Mouse (Mus musculus): ENCODE data around the gene Cep89. TPM values are rescaled to one million over a fixed set of nuclear protein-coding genes. Genes with fewer than 3 reads are reported as not detected.
A peak's percentile ranks its signal among the peaks of the same experiment; 100 is the strongest.

Gene Cep89
- polyA plus RNA-seq (2014; fragmentation: Nextera tagmentation; extraction: Ambion mirVana): 42.9 and 46.6 TPM in 2 replicates

DNA sequence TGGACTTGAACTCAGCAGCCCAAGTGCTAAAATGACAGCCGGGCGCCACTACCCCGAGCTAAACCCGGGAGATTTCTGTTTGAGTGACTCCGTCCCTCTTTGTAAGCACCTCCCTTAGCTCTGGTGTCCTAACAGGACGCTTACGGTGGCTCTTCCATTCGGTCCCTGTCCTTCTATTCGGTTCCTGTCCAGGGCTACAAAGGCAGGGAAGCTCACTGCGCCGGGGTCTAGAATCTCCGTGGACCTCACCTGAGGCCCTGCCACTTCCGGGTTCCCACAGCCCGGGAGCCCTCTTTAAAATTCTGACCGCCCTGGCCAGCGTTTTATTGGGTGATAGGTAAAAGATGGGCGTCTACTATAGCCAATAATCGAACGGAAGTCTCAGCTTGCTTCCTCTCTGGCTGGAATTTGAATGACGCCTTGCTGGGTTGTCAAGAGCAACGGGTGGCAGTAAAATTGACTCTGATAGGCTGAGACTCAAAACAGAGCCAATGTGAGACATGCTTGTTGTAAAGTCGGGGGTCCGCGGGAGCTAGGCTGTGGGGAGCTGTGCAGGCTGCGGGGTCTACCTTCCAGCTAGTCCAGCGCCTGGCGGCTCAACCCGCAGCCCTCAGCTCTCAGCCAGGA is at the start of gene Cep89, which contains the start of gene Faap24:
Gene Cep89 (plus strand): TSS at position 494 of the 627 bp plus-strand sequence.
Gene Faap24 (minus strand): TSS at position 295 of the 627 bp plus-strand sequence.
- DNase-seq (ENCODE audit: low spot score, missing footprints) (peak; percentile 100), ATAC-seq (ENCODE audit: low FRiP score) (peak; percentile 99)
- under 1% methylated on average over 28 of the region's 28 CpGs for WGBS
- peaks cover 16% of the 10 kb centered on the region for H3K4me1 ChIP-seq (ENCODE audit: control insufficient read depth, insufficient read depth, low read length)
- no peaks in the 10 kb centered on the region for H3K9me3 ChIP-seq (ENCODE audit: control insufficient read depth, low read length)
- H3K9ac ChIP-seq (ENCODE audit: low read length): peak within 1 kb of the TSS; percentile 67
- no peak within 1 kb of the TSS for H3K27ac ChIP-seq (ENCODE audit: low read depth, low read length)
- H3K36me3 ChIP-seq (ENCODE audit: control insufficient read depth, insufficient read depth, low read length): peaks cover 13% of the 10 kb centered on the region
- no peaks in the 10 kb centered on the region for H3K27me3 ChIP-seq (ENCODE audit: control insufficient read depth, insufficient read depth, low read length)
- peak within 1 kb of the TSS; percentile 84 for H3K4me2 ChIP-seq
- H3K4me3 ChIP-seq (ENCODE audit: low read depth, low read length): peak within 1 kb of the TSS; percentile 74

DNA sequence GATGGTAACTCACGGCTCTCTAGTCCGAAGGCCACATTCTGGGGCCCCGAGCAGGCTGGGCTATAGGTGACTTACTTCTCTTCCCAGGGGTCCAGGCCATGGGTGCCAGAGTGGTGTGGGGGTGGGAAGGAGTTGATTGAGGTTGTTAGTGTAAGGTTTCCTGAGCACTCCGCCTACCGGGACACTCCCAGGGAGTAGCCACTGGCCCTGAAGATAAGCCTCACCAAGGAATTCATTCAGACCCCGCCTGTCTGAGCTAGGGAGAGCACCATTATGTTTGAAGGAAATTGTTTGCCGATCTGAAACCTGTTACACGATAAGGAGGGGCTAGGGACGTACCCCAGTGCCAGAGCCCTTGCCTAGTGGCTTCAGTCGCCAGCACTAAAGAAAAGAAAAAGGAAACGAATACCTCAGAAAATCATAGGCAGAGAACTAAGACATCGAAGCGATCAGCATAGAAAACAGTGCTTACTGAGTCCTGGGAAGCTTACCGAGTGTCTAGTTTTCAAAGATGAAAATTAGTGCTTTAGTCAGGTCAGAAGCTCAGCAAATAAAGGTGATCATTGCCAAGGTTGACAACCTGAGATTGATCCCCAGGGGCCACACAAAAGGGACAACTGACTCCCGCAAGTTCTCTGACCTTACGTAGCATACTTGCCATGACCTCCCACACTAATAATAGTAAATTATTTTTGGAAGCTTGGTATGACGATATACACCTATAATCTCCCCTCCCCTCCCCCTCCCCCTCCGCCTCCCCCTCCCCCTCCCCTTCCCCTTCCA is 48.7 kb upstream of the Cep89 start:
- no peak overlapping the region for H3K4me2 ChIP-seq
- DNase-seq (ENCODE audit: low spot score, missing footprints) (no peak), ATAC-seq (ENCODE audit: low FRiP score) (no peak)
- no peak overlapping the region for H3K27ac ChIP-seq (ENCODE audit: low read depth, low read length)
- H3K4me1 ChIP-seq (ENCODE audit: control insufficient read depth, insufficient read depth, low read length): no peaks in the 10 kb centered on the region
- WGBS: 81% methylated on average over 17 of the region's 18 CpGs
- H3K4me3 ChIP-seq (ENCODE audit: low read depth, low read length): no peak overlapping the region
- H3K9ac ChIP-seq (ENCODE audit: low read length): no peak overlapping the region
- H3K9me3 ChIP-seq (ENCODE audit: control insufficient read depth, low read length): no peaks in the 10 kb centered on the region
- no peaks in the 10 kb centered on the region for H3K36me3 ChIP-seq (ENCODE audit: control insufficient read depth, insufficient read depth, low read length)
- no peaks in the 10 kb centered on the region for H3K27me3 ChIP-seq (ENCODE audit: control insufficient read depth, insufficient read depth, low read length)

DNA sequence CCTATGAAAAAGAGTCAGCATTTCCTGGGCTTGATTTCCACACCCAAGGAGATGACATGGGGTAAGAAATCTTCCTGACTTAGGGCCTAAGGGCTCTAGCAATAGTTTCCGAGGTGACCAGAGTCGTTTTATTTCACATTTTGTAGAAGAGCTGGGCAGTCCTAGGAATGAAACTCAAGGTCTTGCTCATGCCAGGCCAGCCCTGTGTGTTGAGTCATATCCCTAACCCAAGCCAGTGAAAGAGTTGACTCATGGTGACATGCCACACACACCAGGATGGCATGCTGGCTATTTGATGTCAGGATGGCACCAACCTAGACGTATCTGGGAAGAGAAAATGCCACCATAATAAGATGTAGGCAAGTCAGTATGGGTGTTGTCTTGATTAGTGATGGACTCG is 47.8 kb upstream of the Cep89 start:
- Histone ChIP-seq H3K9ac (ENCODE audit: low read length) (no peak overlapping the region), H3K27ac (ENCODE audit: low read depth, low read length) (no peak overlapping the region), H3K4me3 (ENCODE audit: low read depth, low read length) (no peak overlapping the region), H3K9me3 (ENCODE audit: control insufficient read depth, low read length) (no peaks in the 10 kb centered on the region), H3K36me3 (ENCODE audit: control insufficient read depth, insufficient read depth, low read length) (no peaks in the 10 kb centered on the region), H3K4me1 (ENCODE audit: control insufficient read depth, insufficient read depth, low read length) (no peaks in the 10 kb centered on the region), H3K27me3 (ENCODE audit: control insufficient read depth, insufficient read depth, low read length) (no peaks in the 10 kb centered on the region), H3K4me2 (no peak overlapping the region)
- 85% methylated on average over 4 of the region's 4 CpGs for WGBS
- DNase-seq (ENCODE audit: low spot score, missing footprints) (no peak), ATAC-seq (ENCODE audit: low FRiP score) (no peak)

DNA sequence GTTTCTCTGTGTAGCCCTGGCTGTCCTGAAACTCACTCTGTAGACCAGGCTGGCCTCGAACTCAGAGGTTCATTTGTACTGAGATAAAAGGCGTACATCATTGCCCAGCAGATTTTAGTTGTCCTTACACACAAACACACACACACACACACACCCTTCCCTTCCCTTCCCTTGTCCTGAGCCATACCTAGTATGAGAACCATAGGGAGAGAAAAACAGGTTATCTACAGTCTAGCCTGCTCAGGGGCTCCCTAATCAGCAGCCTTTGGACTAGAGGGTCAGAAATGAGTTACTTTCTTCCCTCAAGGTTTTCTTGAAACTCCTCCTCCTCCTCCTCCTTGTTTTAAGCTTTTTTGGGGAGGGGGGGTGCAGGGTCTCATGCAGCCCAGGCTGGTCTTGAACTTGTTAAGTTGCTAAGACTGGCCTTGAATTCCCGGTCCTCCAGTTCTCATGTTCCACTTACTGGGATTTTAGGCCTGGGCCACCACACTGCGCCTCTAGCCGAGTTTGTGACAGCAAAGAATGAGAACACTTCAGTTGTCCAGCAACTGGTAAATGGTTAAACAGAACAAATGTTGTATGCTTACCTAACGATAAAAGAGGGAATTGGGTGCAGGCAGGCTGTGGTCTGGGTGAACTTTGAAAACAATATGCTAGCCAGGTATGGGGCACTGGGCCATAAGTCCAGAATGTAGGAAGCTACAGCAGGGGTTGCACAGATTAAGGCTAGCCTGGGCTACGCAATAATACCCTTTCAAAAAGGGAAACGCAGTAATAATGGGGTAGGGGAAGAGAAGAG is 46.8 kb upstream of the Cep89 start:
- H3K36me3 ChIP-seq (ENCODE audit: control insufficient read depth, insufficient read depth, low read length): no peaks in the 10 kb centered on the region
- 90% methylated on average over 8 of the region's 8 CpGs for WGBS
- ATAC-seq (ENCODE audit: low FRiP score): no peak

DNA sequence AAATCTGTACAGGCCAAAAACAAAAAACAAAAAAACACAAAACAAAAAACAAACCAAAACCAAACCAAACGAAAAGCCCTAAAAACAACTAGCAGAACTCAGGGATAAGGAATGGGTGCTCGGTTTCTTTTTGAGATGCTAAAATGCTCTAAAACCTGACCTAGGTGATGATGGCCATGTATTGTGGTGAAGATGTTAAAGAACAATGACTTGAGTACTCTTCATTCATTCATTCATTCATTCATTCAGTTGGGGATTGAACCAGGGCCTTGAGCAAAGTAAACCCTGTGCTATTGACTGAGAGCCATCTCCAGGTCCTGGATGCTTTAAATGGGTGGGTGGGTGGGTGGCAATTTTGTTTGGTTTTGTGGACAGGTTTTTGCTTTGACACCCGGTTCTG is 45.7 kb upstream of the Cep89 start:
- ATAC-seq (ENCODE audit: low FRiP score): no peak
- Histone ChIP-seq H3K27me3 (ENCODE audit: control insufficient read depth, insufficient read depth, low read length) (no peaks in the 10 kb centered on the region), H3K4me3 (ENCODE audit: low read depth, low read length) (no peak overlapping the region), H3K9me3 (ENCODE audit: control insufficient read depth, low read length) (no peaks in the 10 kb centered on the region), H3K9ac (ENCODE audit: low read length) (no peak overlapping the region), H3K36me3 (ENCODE audit: control insufficient read depth, insufficient read depth, low read length) (no peaks in the 10 kb centered on the region), H3K27ac (ENCODE audit: low read depth, low read length) (no peak overlapping the region), H3K4me1 (ENCODE audit: control insufficient read depth, insufficient read depth, low read length) (no peaks in the 10 kb centered on the region), H3K4me2 (no peak overlapping the region)
- 92% methylated on average over 3 of the region's 3 CpGs for WGBS
- no peak for DNase-seq (ENCODE audit: low spot score, missing footprints)

More for the DNA sequence above, 46.8 kb upstream of the Cep89 start:
- no peak overlapping the region for H3K27ac ChIP-seq (ENCODE audit: low read depth, low read length)
- DNase-seq (ENCODE audit: low spot score, missing footprints): no peak
- no peaks in the 10 kb centered on the region for H3K4me1 ChIP-seq (ENCODE audit: control insufficient read depth, insufficient read depth, low read length)
- no peak overlapping the region for H3K9ac ChIP-seq (ENCODE audit: low read length)
- H3K4me3 ChIP-seq (ENCODE audit: low read depth, low read length): no peak overlapping the region
- H3K4me2 ChIP-seq: no peak overlapping the region
- no peaks in the 10 kb centered on the region for H3K9me3 ChIP-seq (ENCODE audit: control insufficient read depth, low read length)
- H3K27me3 ChIP-seq (ENCODE audit: control insufficient read depth, insufficient read depth, low read length): no peaks in the 10 kb centered on the region

DNA sequence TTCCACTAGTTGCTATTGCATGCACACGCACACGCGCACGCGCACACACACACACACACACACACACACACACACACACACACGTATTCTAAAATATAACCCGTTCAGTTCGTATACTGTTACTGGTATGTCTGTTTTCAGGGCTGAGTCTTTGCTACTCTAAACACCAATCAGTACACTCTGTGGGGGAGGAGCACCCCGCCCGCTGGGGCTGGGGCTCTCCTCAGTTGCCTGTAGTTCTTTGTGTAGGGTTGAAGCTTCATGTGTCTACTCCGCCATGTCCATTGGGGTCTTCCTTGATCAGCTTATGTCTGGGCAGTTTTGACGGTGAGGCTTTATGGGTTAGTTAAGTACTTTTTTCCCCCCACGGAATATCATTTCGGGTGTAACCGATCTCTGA is 43.5 kb upstream of the Cep89 start:
- Histone ChIP-seq H3K4me3 (ENCODE audit: low read depth, low read length) (no peak overlapping the region), H3K27me3 (ENCODE audit: control insufficient read depth, insufficient read depth, low read length) (no peaks in the 10 kb centered on the region), H3K36me3 (ENCODE audit: control insufficient read depth, insufficient read depth, low read length) (no peaks in the 10 kb centered on the region), H3K27ac (ENCODE audit: low read depth, low read length) (no peak overlapping the region), H3K4me2 (no peak overlapping the region), H3K9me3 (ENCODE audit: control insufficient read depth, low read length) (no peaks in the 10 kb centered on the region), H3K9ac (ENCODE audit: low read length) (no peak overlapping the region), H3K4me1 (ENCODE audit: control insufficient read depth, insufficient read depth, low read length) (no peaks in the 10 kb centered on the region)
- WGBS: 91% methylated on average over 15 of the region's 15 CpGs
- DNase-seq (ENCODE audit: low spot score, missing footprints): no peak
- no peak for ATAC-seq (ENCODE audit: low FRiP score)

DNA sequence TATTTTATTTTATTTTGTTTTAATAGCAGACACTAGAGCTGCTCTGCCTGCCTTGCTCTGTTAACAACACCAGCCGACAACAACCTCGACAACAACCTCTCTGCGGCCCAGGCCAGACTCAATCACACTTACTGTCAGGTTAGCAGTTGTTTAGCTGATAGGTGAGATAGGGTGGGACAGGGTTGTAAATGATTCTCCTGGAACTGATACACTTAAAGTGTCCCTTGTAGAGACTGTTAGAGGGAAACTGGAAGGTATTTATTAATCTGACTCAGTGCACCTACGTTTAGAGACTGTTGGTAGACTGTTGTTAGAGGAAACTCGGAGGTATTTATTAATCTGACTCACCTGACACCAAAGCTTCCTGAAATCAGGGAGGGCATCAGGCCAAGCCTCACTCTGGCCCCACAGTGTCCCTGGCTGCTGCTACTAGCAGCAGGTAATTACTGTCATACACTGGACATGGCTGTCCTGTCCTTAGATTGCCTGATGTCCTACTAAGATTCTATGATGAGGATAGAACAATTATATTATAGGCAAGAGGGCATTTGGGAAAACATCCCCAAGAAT is 41.4 kb upstream of the Cep89 start:
- no peaks in the 10 kb centered on the region for H3K36me3 ChIP-seq (ENCODE audit: control insufficient read depth, insufficient read depth, low read length)
- ATAC-seq (ENCODE audit: low FRiP score): no peak
- H3K4me2 ChIP-seq: no peak overlapping the region
- 95% methylated on average over 5 of the region's 5 CpGs for WGBS
- H3K27me3 ChIP-seq (ENCODE audit: control insufficient read depth, insufficient read depth, low read length): no peaks in the 10 kb centered on the region
- DNase-seq (ENCODE audit: low spot score, missing footprints): no peak
- H3K4me3 ChIP-seq (ENCODE audit: low read depth, low read length): no peak overlapping the region
- H3K4me1 ChIP-seq (ENCODE audit: control insufficient read depth, insufficient read depth, low read length): no peaks in the 10 kb centered on the region
- H3K9ac ChIP-seq (ENCODE audit: low read length): no peak overlapping the region
- H3K27ac ChIP-seq (ENCODE audit: low read depth, low read length): no peak overlapping the region
- H3K9me3 ChIP-seq (ENCODE audit: control insufficient read depth, low read length): no peaks in the 10 kb centered on the region

DNA sequence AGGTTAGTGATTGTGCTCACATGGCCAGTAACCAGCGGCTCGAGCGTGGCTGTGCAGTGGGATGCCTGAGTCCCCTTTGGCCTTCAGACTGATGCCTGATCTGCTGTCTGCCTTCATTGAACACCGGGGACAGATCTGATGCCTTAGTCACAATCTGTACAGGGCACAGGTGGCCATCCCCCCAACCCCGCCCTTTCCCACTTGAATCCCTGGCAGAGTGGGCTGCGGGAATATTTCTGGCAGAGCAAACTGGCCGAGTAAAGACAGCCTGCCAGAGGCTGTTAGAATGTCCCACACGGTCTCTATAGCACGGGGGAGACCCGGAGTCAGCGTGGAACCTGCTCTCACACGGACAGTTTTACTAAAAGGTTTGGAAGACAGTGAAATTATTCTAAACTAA is 39.2 kb upstream of the Cep89 start:
- Histone ChIP-seq H3K4me1 (ENCODE audit: control insufficient read depth, insufficient read depth, low read length) (no peaks in the 10 kb centered on the region), H3K9ac (ENCODE audit: low read length) (no peak overlapping the region), H3K4me3 (ENCODE audit: low read depth, low read length) (no peak overlapping the region), H3K27me3 (ENCODE audit: control insufficient read depth, insufficient read depth, low read length) (no peaks in the 10 kb centered on the region), H3K27ac (ENCODE audit: low read depth, low read length) (no peak overlapping the region), H3K4me2 (no peak overlapping the region), H3K9me3 (ENCODE audit: control insufficient read depth, low read length) (no peaks in the 10 kb centered on the region), H3K36me3 (ENCODE audit: control insufficient read depth, insufficient read depth, low read length) (no peaks in the 10 kb centered on the region)
- DNase-seq (ENCODE audit: low spot score, missing footprints): no peak
- 92% methylated on average over 12 of the region's 12 CpGs for whole genome bisulfite sequencing
- no peak for ATAC-seq (ENCODE audit: low FRiP score)
